Mouse (Mus musculus) forebrain, embryonic 10.5 days (tissue): ENCODE data around the gene Ripor1. TPM values are rescaled to one million over a fixed set of nuclear protein-coding genes. Genes with fewer than 3 reads are reported as not detected.
A peak's percentile ranks its signal among the peaks of the same experiment; 100 is the strongest.
"Not testable (repeated sequence)": the region's sequence is repeated elsewhere in the genome, so short reads cannot be mapped to it uniquely, and the experiment has no call there.

Experiments
- DNase-seq: peaks from one replicate; pipeline ENCODE4 v3.0.0-alpha.2; 2017; ENCODE audit warnings: low spot score; ENCODE audit errors: extremely low spot score
- H3K27ac ChIP-seq: fragments of 300-500 bp; sonication (generic); 2 replicates; pipeline ENCODE4 v1.5.1; 2016; ENCODE audit warnings: mild to moderate bottlenecking
- H3K27me3 ChIP-seq: fragments of 300-500 bp; sonication (generic); 2 replicates; pipeline ENCODE4 v1.6.1; 2016; ENCODE audit warnings: mild to moderate bottlenecking; ENCODE audit not compliant: poor library complexity, severe bottlenecking
- H3K36me3 ChIP-seq: fragments of 300-500 bp; sonication (generic); replicated peaks from 2 replicates; pipeline ENCODE4 v1.6.1; 2016; ENCODE audit warnings: mild to moderate bottlenecking, moderate library complexity
- H3K4me1 ChIP-seq: fragments of 300-500 bp; sonication (generic); 2 replicates; pipeline ENCODE4 v1.6.1; 2016
- H3K4me3 ChIP-seq: fragments of 300-500 bp; sonication (generic); 2 replicates; pipeline ENCODE4 v1.5.1; 2016; ENCODE audit warnings: mild to moderate bottlenecking, moderate library complexity
- H3K9me3 ChIP-seq: fragments of 300-500 bp; sonication (generic); 2 replicates; pipeline ENCODE4 v1.6.1; 2016; ENCODE audit warnings: mild to moderate bottlenecking, moderate library complexity
- WGBS: fragments of 180-500 bp; shearing (Covaris S2); methylation state at CpG from one replicate; pipeline ENCODE4 v1.1.7; 2016; 5-methylcytosine and 5-hydroxymethylcytosine counted together
- polyA plus RNA-seq: library from polyadenylated mRNA; unstranded; fragments of >200 nt; fragmentation: Nextera tagmentation; extraction: Ambion mirVana; gene quantifications from 2 replicates; pipeline ENCODE4 v1.2.1, GENCODE M21; 2016

Ripor1 gene
- 13.9 and 14.4 TPM in 2 replicates for polyA plus RNA-seq

DNA sequence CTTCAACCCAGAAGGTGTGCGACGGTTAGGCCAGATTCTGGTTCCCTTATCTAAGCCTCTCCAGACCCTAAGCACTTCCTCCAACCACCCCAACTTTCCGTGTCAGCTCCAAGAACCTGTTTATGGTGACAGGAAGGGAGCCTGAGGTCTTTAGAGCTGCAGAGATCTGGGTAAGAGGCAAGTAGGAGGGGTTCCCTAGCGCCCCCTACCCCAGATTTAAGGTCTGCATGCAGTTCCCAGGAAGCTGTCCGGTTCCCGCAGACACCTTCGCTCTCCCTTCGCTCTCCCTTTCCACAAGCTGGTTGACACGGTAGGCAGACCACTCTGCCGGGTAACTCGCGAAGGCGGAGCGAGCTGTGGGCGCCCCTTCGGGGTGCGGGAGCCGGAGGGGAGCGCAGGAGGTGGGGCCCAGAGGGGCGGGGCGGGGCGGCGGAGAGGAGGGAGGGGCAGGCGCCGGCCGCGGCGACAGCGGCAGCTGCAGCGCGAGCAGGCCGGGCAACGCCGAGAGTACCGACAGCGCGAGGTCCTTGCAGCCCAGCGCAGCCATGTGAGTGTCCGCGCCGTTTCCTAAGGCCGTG, at the start of gene Ripor1:
Gene Ripor1 (plus strand): TSS at position 452 of the 578 bp plus-strand sequence.
- 2% methylated on average over 42 of the region's 42 CpGs for WGBS

DNA sequence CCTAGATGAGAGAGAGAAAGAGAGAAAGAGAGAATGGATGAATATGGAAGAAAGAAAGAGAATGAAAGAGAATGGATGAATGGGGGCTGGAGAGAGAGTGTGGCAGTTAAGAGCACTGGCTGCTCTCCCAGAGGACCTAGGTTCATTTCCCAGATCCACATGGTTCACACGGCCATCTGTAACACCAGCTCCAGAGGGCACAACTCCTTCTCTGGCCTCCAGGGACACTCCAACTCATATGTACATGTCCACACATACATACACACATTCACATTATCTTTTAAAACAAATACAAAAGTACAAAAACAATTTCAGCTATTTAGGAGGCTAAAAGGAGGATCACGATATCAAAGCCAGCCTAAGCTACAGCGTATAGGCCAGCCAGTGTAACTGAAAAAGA, 42.2 kb upstream of the Ripor1 start:
- 91% methylated on average over 3 of the region's 3 CpGs for WGBS
- H3K36me3 ChIP-seq, result 0 out of 2 replicates have a peak, but pooled peaks cover 2% of the 10 kb centered on the region
- H3K4me1 ChIP-seq, result peaks cover 28% of the 10 kb centered on the region
- H3K4me3 ChIP-seq, result no peak overlapping the region
- no peaks in the 10 kb centered on the region for H3K9me3 ChIP-seq
- no peak for DNase-seq
- H3K27ac ChIP-seq, result no peak overlapping the region
- H3K27me3 ChIP-seq, result peaks cover 8% of the 10 kb centered on the region

More for the DNA sequence above, at the start of gene Ripor1:
- DNase-seq, result peak; percentile 80
- Histone ChIP-seq H3K4me3 (peak within 1 kb of the TSS; percentile 88), H3K4me1 (peaks cover 38% of the 10 kb centered on the region), H3K27me3 (peaks cover 15% of the 10 kb centered on the region), H3K36me3 (no peaks in the 10 kb centered on the region), H3K9me3 (no peaks in the 10 kb centered on the region), H3K27ac (peak within 1 kb of the TSS; percentile 88)

- WGBS, result 86% methylated on average over 1 of the region's 1 CpGs
Observed at GRCm38 (mm10) chr8:105563871-105564270, 41.2 kb upstream of the Ripor1 start.

GRCm38 (mm10) chr8:105564573-105565229, 40.4 kb upstream of the Ripor1 start:
- not testable (repeated sequence) for DNase-seq, H3K27me3 ChIP-seq, H3K27ac ChIP-seq, H3K36me3 ChIP-seq, H3K9me3 ChIP-seq
- WGBS, result 88% methylated on average over 9 of the region's 9 CpGs
- H3K4me3 ChIP-seq, result peak overlapping the region; percentile 80
- H3K4me1 ChIP-seq, result peaks cover 28% of the 10 kb centered on the region

More at GRCm38 (mm10) chr8:105563871-105564270, 41.2 kb upstream of the Ripor1 start:
- Histone ChIP-seq H3K9me3 (no peaks in the 10 kb centered on the region), H3K36me3 (0 out of 2 replicates have a peak, but pooled peaks cover 2% of the 10 kb centered on the region), H3K27me3 (peaks cover 8% of the 10 kb centered on the region), H3K4me1 (peaks cover 28% of the 10 kb centered on the region), H3K4me3 (no peak overlapping the region), H3K27ac (no peak overlapping the region)
- DNase-seq, result no peak

DNA sequence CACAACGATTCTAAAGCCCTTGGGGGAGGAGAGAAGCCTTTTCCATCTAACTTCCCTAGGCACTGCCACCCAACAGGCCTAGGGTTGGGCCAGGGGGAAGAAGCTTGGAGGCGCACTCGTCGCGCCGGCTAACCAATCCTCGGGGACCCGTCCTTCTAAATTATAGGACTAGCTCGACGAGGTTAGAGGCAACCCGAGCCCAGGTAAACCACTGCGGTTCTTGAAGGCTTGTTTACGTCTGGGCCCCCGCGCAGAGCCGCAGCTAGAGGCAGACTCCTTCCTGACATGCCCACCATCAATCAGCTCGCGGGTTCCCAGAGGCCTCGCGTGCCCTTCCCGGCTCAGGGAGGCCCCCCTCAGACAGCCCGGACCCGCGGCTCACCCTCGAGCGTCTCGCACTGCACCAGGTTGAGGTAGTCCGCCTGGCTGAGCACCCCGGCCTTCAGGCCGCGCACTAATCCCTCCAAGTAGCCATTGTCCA, 39.6 kb upstream of the Ripor1 start:
- peaks cover 28% of the 10 kb centered on the region for H3K4me1 ChIP-seq
- no peak for DNase-seq
- no peaks in the 10 kb centered on the region for H3K9me3 ChIP-seq
- H3K4me3 ChIP-seq, result peak overlapping the region; percentile 80
- H3K27ac ChIP-seq, result peak overlapping the region; percentile 86
- under 1% methylated on average over 31 of the region's 31 CpGs for WGBS
- peaks cover 8% of the 10 kb centered on the region for H3K27me3 ChIP-seq
- H3K36me3 ChIP-seq, result 0 out of 2 replicates have a peak, but pooled peaks cover 2% of the 10 kb centered on the region

- H3K9me3 ChIP-seq, result no peaks in the 10 kb centered on the region
- 4% methylated on average over 52 of the region's 53 CpGs for WGBS
- H3K27me3 ChIP-seq, result peaks cover 8% of the 10 kb centered on the region
- H3K4me3 ChIP-seq, result peak within 1 kb of the TSS; percentile 80
- peak within 1 kb of the TSS; percentile 86 for H3K27ac ChIP-seq
- peak; percentile 100 for DNase-seq
- H3K36me3 ChIP-seq, result 0 out of 2 replicates have a peak, but pooled peaks cover 2% of the 10 kb centered on the region
- peaks cover 28% of the 10 kb centered on the region for H3K4me1 ChIP-seq
Observed at GRCm38 (mm10) chr8:105565952-105566702, 38.9 kb upstream of the Ripor1 start, which contains the start of gene Atp6v0d1. Gene Atp6v0d1, minus strand, starts transcription at chr8:105566047.

DNA sequence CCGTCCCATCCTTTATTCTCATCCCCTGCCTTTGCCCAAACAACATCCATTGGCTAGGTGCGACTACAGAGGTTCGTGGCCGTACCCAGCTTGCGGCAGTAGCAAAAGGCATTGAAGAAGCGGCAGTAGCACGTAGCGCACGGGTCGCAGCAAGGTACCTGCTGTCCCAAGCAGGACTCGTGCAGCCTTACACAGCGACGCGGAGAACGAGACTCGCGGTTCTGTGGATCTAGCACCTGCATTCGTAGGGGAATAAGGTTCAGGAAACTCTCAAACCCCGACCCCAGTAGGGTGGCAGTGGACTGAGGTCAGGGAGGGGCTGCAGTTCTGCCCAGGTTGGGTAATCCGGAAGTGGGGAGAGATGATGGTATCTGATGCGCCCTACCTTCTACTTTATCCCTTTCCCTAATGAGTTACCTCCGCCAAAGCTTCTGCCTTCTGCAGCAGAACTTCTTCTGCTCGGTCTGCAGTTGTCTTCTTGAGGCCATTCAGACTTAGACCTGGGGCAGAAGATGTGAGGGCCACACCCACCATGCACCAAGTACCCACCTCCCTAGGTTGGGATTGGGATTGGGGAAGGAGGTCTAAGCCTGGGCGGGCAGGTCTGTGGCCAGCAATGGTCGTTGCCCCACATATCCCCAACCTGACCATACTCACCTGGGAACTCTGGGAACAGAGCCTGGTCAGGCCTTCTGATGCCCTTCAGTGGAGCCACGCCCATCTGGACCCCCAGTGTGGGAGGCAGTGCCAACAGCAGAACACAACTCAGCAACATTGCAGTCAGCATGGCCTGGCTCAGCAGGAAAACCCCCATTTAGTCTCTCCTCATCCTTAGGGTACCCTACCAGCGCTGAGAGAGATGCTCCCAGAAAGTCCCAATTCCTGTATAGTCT, 38.1 kb upstream of the Ripor1 start:
- no peaks in the 10 kb centered on the region for H3K9me3 ChIP-seq
- peak; percentile 33 for DNase-seq
- peaks cover 28% of the 10 kb centered on the region for H3K4me1 ChIP-seq
- WGBS, result 29% methylated on average over 27 of the region's 27 CpGs
- H3K27me3 ChIP-seq, result peaks cover 8% of the 10 kb centered on the region
- 0 out of 2 replicates have a peak, but pooled peaks cover 2% of the 10 kb centered on the region for H3K36me3 ChIP-seq
- peak overlapping the region; percentile 80 for H3K4me3 ChIP-seq
- peak overlapping the region; percentile 86 for H3K27ac ChIP-seq

DNA sequence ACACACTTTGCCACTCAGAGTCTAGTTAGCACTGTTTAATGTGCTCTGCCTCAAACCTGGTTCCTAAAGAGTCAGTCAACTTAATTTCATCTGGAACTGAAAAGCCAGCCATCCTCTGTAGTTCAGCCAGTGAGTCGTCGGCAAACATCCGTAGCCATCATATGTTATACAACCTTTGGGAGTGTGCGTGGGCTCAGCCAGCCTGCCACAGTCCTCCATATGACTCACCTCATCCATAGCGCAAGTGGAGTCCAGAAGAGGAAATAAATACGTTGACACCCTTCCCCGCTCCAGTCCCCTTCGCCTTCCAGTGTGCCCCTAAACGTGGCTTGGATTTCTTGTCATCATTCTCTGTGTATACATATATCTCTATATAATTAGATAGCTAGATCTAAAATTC, 33.2 kb upstream of the Ripor1 start:
- Histone ChIP-seq H3K4me3 (no peak overlapping the region), H3K4me1 (peaks cover 7% of the 10 kb centered on the region), H3K27ac (no peak overlapping the region), H3K9me3 (no peaks in the 10 kb centered on the region), H3K27me3 (peaks cover 8% of the 10 kb centered on the region), H3K36me3 (no peaks in the 10 kb centered on the region)
- 92% methylated on average over 9 of the region's 9 CpGs for WGBS
- DNase-seq, result no peak

GRCm38 (mm10) chr8:105573427-105573826, 31.6 kb upstream of the Ripor1 start:
- Histone ChIP-seq H3K4me1 (no peaks in the 10 kb centered on the region), H3K4me3 (no peak overlapping the region), H3K9me3 (no peaks in the 10 kb centered on the region), H3K27ac (no peak overlapping the region), H3K27me3 (no peaks in the 10 kb centered on the region), H3K36me3 (no peaks in the 10 kb centered on the region)
- DNase-seq, result no peak

DNA sequence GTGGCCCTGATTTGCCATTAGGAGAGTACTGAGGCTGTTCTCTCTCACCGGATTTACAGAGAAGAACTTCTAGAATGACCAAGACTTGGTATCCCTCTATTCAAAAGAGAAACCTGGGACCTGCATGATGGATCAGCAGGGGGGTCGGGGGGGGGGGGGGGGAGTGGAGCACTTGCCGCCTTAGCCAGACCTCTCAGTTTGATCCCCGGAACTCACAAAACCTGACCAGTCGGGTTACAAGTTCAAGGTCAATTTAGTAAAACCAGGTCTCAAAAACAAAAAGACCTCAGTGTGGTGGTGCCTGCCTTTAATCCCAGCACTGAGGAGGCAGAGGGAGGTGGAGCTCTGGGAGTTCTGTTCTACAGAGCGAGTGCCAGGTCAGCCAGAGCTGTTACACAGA, 30.3 kb upstream of the Ripor1 start:
- Histone ChIP-seq H3K9me3 (no peaks in the 10 kb centered on the region), H3K4me1 (no peaks in the 10 kb centered on the region), H3K4me3 (no peak overlapping the region), H3K27ac (no peak overlapping the region), H3K36me3 (no peaks in the 10 kb centered on the region), H3K27me3 (no peaks in the 10 kb centered on the region)
- no peak for DNase-seq
- WGBS, result 49% methylated on average over 6 of the region's 6 CpGs

DNA sequence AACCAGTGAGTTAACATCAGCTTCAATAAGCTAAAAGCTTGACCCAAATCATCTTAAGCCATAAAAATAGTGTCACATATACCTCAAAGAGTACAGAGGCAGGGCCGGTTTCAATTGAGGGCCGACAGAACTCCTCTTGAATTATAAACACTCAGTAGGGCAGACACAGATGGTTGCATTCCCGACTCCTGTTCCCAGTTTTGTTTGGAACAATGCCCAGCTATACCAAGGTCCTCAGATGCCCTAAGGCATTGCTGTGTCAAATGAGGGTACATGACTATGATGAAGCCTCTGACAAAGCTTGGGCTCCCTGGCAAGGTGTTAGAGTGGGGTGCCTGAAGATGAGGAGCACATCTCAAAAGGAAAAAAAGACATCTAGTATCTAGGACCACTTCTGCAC, 29.5 kb upstream of the Ripor1 start:
- Histone ChIP-seq H3K4me3 (no peak overlapping the region), H3K4me1 (no peaks in the 10 kb centered on the region), H3K9me3 (no peaks in the 10 kb centered on the region), H3K27me3 (no peaks in the 10 kb centered on the region), H3K27ac (no peak overlapping the region), H3K36me3 (no peaks in the 10 kb centered on the region)
- no peak for DNase-seq
- WGBS, result 83% methylated on average over 3 of the region's 3 CpGs

DNA sequence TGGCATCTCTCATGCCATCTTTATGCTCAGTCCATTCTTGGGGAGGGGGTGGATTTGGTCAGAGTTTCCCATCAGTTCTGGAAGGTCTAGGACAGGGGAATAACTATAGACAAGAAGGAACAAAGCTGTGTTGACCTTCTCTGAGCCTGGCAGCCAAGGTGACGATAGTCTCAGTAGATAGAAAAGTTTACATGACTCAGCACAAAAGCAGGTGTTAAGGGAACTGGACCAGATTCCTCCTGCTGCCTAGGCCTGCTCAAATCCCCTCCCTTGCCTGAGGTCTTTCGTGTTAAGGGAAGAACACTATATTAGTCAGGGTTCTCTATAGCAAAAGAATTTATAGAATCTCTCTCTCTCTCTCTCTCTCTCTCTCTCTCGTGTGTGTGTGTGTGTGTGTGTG, 25.3 kb upstream of the Ripor1 start:
- H3K4me1 ChIP-seq, result no peaks in the 10 kb centered on the region
- no peaks in the 10 kb centered on the region for H3K27me3 ChIP-seq
- H3K9me3 ChIP-seq, result no peaks in the 10 kb centered on the region
- DNase-seq, result no peak
- no peak overlapping the region for H3K27ac ChIP-seq
- H3K36me3 ChIP-seq, result no peaks in the 10 kb centered on the region
- no peak overlapping the region for H3K4me3 ChIP-seq
- WGBS, result 78% methylated on average over 3 of the region's 3 CpGs
